Mouse (Mus musculus) midbrain, embryonic 13.5 days (tissue): ENCODE measurements around the gene Ptpru. TPM values are rescaled to one million over a fixed set of nuclear protein-coding genes. Genes with fewer than 3 reads are reported as not detected.

ENCODE experiments used
- ATAC-seq: fragments of 200-750 bp; cut with Nextera tagmentation; 2 replicates; pipeline ENCODE4 v1.8.0; 2017; ENCODE audit warnings: mild to moderate bottlenecking, moderate TSS enrichment, moderate library complexity
- H3K27ac ChIP-seq: fragments of 300-500 bp; sonication (generic); 2 replicates; pipeline ENCODE4 v1.5.1; 2015; ENCODE audit warnings: inconsistent platforms, mild to moderate bottlenecking, moderate library complexity
- H3K27me3 ChIP-seq: fragments of 300-500 bp; sonication (generic); 2 replicates; pipeline ENCODE4 v1.6.1; 2015; ENCODE audit warnings: mild to moderate bottlenecking, inconsistent platforms
- H3K36me3 ChIP-seq: fragments of 300-500 bp; sonication (generic); 2 replicates; pipeline ENCODE4 v1.6.1; 2015; ENCODE audit warnings: mild to moderate bottlenecking, inconsistent platforms
- H3K4me1 ChIP-seq: fragments of 300-500 bp; sonication (generic); replicated peaks from 2 replicates; pipeline ENCODE4 v1.6.1; 2015; ENCODE audit warnings: inconsistent platforms
- H3K4me2 ChIP-seq: fragments of 300-500 bp; sonication (generic); replicated peaks from 2 replicates; pipeline ENCODE4 v1.6.1; 2015; ENCODE audit warnings: moderate library complexity, mild to moderate bottlenecking, inconsistent platforms
- H3K4me3 ChIP-seq: fragments of 300-500 bp; sonication (generic); replicated peaks from 2 replicates; pipeline ENCODE4 v1.5.1; 2015; ENCODE audit warnings: mild to moderate bottlenecking, inconsistent platforms
- H3K9ac ChIP-seq: fragments of 300-500 bp; sonication (generic); replicated peaks from 2 replicates; pipeline ENCODE4 v1.6.1; 2015; ENCODE audit warnings: mild to moderate bottlenecking, inconsistent platforms
- H3K9me3 ChIP-seq: fragments of 300-500 bp; sonication (generic); 2 replicates; pipeline ENCODE4 v1.6.1; 2016; ENCODE audit warnings: mild to moderate bottlenecking, inconsistent platforms
- WGBS: fragments of 180-500 bp; shearing (Covaris S2); methylation state at CpG from one replicate; pipeline ENCODE4 v1.1.7; 2015; 5-methylcytosine and 5-hydroxymethylcytosine counted together
- polyA plus RNA-seq: library from polyadenylated mRNA; unstranded; fragments of >200 nt; fragmentation: Nextera tagmentation; extraction: Ambion mirVana; gene quantifications from 2 replicates; pipeline ENCODE4 v1.2.1, GENCODE M21; 2015

Gene Ptpru
- polyA plus RNA-seq, 1 experiment from 2014 or later = 18.9 TPM

- Histone ChIP-seq H3K4me2 (no peak overlapping the region), H3K36me3 (peaks cover 8% of the 10 kb centered on the region; the same call in 1 of the 2 replicates), H3K4me3 (no peak overlapping the region), H3K9ac (no peak overlapping the region), H3K4me1 (no peaks in the 10 kb centered on the region), H3K27ac (no peak overlapping the region), H3K9me3 (no peaks in the 10 kb centered on the region), H3K27me3 (no peaks in the 10 kb centered on the region)
- 84% methylated on average over 11 of the region's 11 CpGs for WGBS
- no peak for ATAC-seq
These were observed 66.7 kb downstream of the Ptpru start for GRCm38 (mm10) chr4:131771384-131771783.

- Histone ChIP-seq H3K4me2 (no peak overlapping the region), H3K4me3 (no peak overlapping the region), H3K27ac (no peak overlapping the region), H3K36me3 (peaks cover 3% of the 10 kb centered on the region; the same call in 1 of the 2 replicates), H3K4me1 (no peaks in the 10 kb centered on the region), H3K9me3 (no peaks in the 10 kb centered on the region), H3K9ac (no peak overlapping the region), H3K27me3 (no peaks in the 10 kb centered on the region)
- ATAC-seq = no peak
- 91% methylated on average over 7 of the region's 7 CpGs for WGBS
These were observed 74.2 kb downstream of the Ptpru start for GRCm38 (mm10) chr4:131763911-131764310.

- no peak for ATAC-seq
- WGBS = 70% methylated on average over 3 of the region's 3 CpGs
- no peak overlapping the region for H3K4me2 ChIP-seq
These were observed 74.6 kb downstream of the Ptpru start for GRCm38 (mm10) chr4:131763479-131763878.

GRCm38 (mm10) chr4:131762211-131762784 is 75.8 kb downstream of the Ptpru start:
- Histone ChIP-seq H3K9ac (no peak overlapping the region), H3K9me3 (no peaks in the 10 kb centered on the region), H3K36me3 (no peaks in the 10 kb centered on the region), H3K27me3 (no peaks in the 10 kb centered on the region), H3K4me1 (no peaks in the 10 kb centered on the region), H3K27ac (no peak overlapping the region), H3K4me2 (no peak overlapping the region), H3K4me3 (no peak overlapping the region)
- 87% methylated on average over 8 of the region's 8 CpGs for WGBS
- ATAC-seq = no peak

More at GRCm38 (mm10) chr4:131763479-131763878, 74.6 kb downstream of the Ptpru start:
- H3K27ac ChIP-seq = no peak overlapping the region
- no peak overlapping the region for H3K4me3 ChIP-seq
- no peaks in the 10 kb centered on the region for H3K27me3 ChIP-seq
- H3K9me3 ChIP-seq = no peaks in the 10 kb centered on the region
- no peak overlapping the region for H3K9ac ChIP-seq
- no peaks in the 10 kb centered on the region for H3K4me1 ChIP-seq
- H3K36me3 ChIP-seq = no peaks in the 10 kb centered on the region

- H3K4me3 ChIP-seq = no peak overlapping the region
- ATAC-seq = no peak
- WGBS = 57% methylated on average over 10 of the region's 10 CpGs
These were observed 85.8 kb downstream of the Ptpru start for GRCm38 (mm10) chr4:131752204-131752837.

GRCm38 (mm10) chr4:131751561-131751960 is 86.5 kb downstream of the Ptpru start:
- 46% methylated on average over 7 of the region's 7 CpGs for WGBS
- no peak overlapping the region for H3K9ac ChIP-seq
- no peak overlapping the region for H3K4me3 ChIP-seq
- H3K27me3 ChIP-seq = no peaks in the 10 kb centered on the region
- H3K27ac ChIP-seq = no peak overlapping the region
- H3K4me1 ChIP-seq = peaks cover 3% of the 10 kb centered on the region; the same call in 1 of the 2 replicates
- no peaks in the 10 kb centered on the region for H3K9me3 ChIP-seq
- no peak for ATAC-seq
- no peak overlapping the region for H3K4me2 ChIP-seq
- no peaks in the 10 kb centered on the region for H3K36me3 ChIP-seq

More at GRCm38 (mm10) chr4:131752204-131752837, 85.8 kb downstream of the Ptpru start:
- no peak overlapping the region for H3K27ac ChIP-seq
- H3K9ac ChIP-seq = no peak overlapping the region
- H3K9me3 ChIP-seq = no peaks in the 10 kb centered on the region
- peaks cover 3% of the 10 kb centered on the region; the same call in 1 of the 2 replicates for H3K4me1 ChIP-seq
- H3K27me3 ChIP-seq = no peaks in the 10 kb centered on the region
- H3K36me3 ChIP-seq = no peaks in the 10 kb centered on the region
- no peak overlapping the region for H3K4me2 ChIP-seq

- Histone ChIP-seq H3K27ac (no peak overlapping the region), H3K4me3 (no peak overlapping the region), H3K27me3 (no peaks in the 10 kb centered on the region), H3K4me1 (peaks cover 3% of the 10 kb centered on the region; the same call in 1 of the 2 replicates), H3K9me3 (no peaks in the 10 kb centered on the region), H3K36me3 (no peaks in the 10 kb centered on the region), H3K9ac (no peak overlapping the region), H3K4me2 (no peak overlapping the region)
- WGBS = 85% methylated on average over 6 of the region's 6 CpGs
- no peak for ATAC-seq
These were observed 88.3 kb downstream of the Ptpru start for GRCm38 (mm10) chr4:131749802-131750201.

- no peak for ATAC-seq
- no peaks in the 10 kb centered on the region for H3K27me3 ChIP-seq
- no peak overlapping the region for H3K4me3 ChIP-seq
- 88% methylated on average over 5 of the region's 5 CpGs for WGBS
- no peaks in the 10 kb centered on the region for H3K4me1 ChIP-seq
- no peaks in the 10 kb centered on the region for H3K36me3 ChIP-seq
- H3K9ac ChIP-seq = no peak overlapping the region
- H3K4me2 ChIP-seq = no peak overlapping the region
- H3K27ac ChIP-seq = no peak overlapping the region
- no peaks in the 10 kb centered on the region for H3K9me3 ChIP-seq
These were observed 93.4 kb downstream of the Ptpru start for GRCm38 (mm10) chr4:131744685-131745043.

- ATAC-seq = no peak
- H3K9ac ChIP-seq = no peak overlapping the region
- H3K27ac ChIP-seq = no peak overlapping the region
- H3K4me3 ChIP-seq = no peak overlapping the region
- no peaks in the 10 kb centered on the region for H3K36me3 ChIP-seq
- H3K9me3 ChIP-seq = no peaks in the 10 kb centered on the region
- no peaks in the 10 kb centered on the region for H3K4me1 ChIP-seq
- no peak overlapping the region for H3K4me2 ChIP-seq
- 66% methylated on average over 5 of the region's 5 CpGs for WGBS
- H3K27me3 ChIP-seq = no peaks in the 10 kb centered on the region
These were observed 94.0 kb downstream of the Ptpru start for GRCm38 (mm10) chr4:131743831-131744684.

GRCm38 (mm10) chr4:131743031-131743430 is 95.1 kb downstream of the Ptpru start:
- H3K4me1 ChIP-seq = no peaks in the 10 kb centered on the region
- ATAC-seq = no peak
- H3K9ac ChIP-seq = no peak overlapping the region

GRCm38 (mm10) chr4:131740621-131741020 is 97.5 kb downstream of the Ptpru start:
- H3K36me3 ChIP-seq = no peaks in the 10 kb centered on the region
- 88% methylated on average over 5 of the region's 5 CpGs for WGBS
- H3K27me3 ChIP-seq = no peaks in the 10 kb centered on the region
- no peak for ATAC-seq
- no peak overlapping the region for H3K9ac ChIP-seq
- H3K9me3 ChIP-seq = no peaks in the 10 kb centered on the region
- no peaks in the 10 kb centered on the region for H3K4me1 ChIP-seq
- H3K4me2 ChIP-seq = no peak overlapping the region
- H3K4me3 ChIP-seq = no peak overlapping the region
- H3K27ac ChIP-seq = no peak overlapping the region

More at GRCm38 (mm10) chr4:131743031-131743430, 95.1 kb downstream of the Ptpru start:
- Histone ChIP-seq H3K27me3 (no peaks in the 10 kb centered on the region), H3K9me3 (no peaks in the 10 kb centered on the region), H3K4me3 (no peak overlapping the region), H3K27ac (no peak overlapping the region), H3K4me2 (no peak overlapping the region), H3K36me3 (no peaks in the 10 kb centered on the region)
- WGBS = 78% methylated on average over 13 of the region's 13 CpGs

- Histone ChIP-seq H3K4me3 (no peak overlapping the region), H3K27me3 (no peaks in the 10 kb centered on the region), H3K9me3 (no peaks in the 10 kb centered on the region), H3K36me3 (no peaks in the 10 kb centered on the region), H3K9ac (no peak overlapping the region), H3K4me1 (no peaks in the 10 kb centered on the region), H3K27ac (no peak overlapping the region), H3K4me2 (no peak overlapping the region)
- no peak for ATAC-seq
- 63% methylated on average over 7 of the region's 7 CpGs for WGBS
These were observed 109.5 kb downstream of the Ptpru start for GRCm38 (mm10) chr4:131728628-131729027.
